Mouse (Mus musculus): ENCODE data around the gene Gp2. TPM values are rescaled to one million over a fixed set of nuclear protein-coding genes. Genes with fewer than 3 reads are reported as not detected.

The Gp2 gene
- total RNA-seq (2021) = not detected
- 0.08 TPM in 1 of 2 replicates, not detected in the other for polyA plus RNA-seq (2012; rRNA removed)
- long read RNA-seq = 0 reads

DNA sequence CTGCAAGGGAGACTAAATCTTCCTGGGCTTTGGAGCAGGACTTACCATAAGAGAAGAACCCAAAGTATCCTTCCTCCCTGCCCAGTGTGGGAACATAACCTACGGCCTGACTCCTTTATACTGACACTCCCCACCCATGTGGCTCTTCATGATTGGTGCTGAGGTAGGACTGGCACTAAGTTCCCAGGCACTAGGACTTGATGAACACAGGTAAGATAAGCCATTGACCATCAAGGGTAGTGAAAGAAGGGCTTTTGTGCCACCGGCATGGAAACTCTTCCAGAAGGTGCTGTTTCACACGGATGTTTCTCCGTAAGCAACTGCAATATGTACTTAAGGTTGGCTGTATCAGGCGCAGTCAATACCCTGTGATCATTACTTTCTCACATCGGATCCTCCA is at the start of gene Gp2:
Gp2 (minus strand) TSS at position 101 of the 400 bp plus-strand sequence.
- Histone ChIP-seq H3K27ac (no peak within 1 kb of the TSS), H3K36me3 (ENCODE audit: control insufficient read depth, insufficient read depth, low read length) (no peaks in the 10 kb centered on the region), H3K4me3 (no peak within 1 kb of the TSS), H3K79me2 (replicated peaks; ENCODE audit: control insufficient read depth, insufficient read depth, low read length) (no peaks in the 10 kb centered on the region), H3K4me1 (ENCODE audit: control insufficient read depth, insufficient read depth, low read length) (no peaks in the 10 kb centered on the region), H3K9ac (ENCODE audit: low read depth, low read length) (no peak within 1 kb of the TSS), H3K27me3 (ENCODE audit: control insufficient read depth, insufficient read depth, low read length) (no peaks in the 10 kb centered on the region)
- intact Hi-C loops (cut with DNase I) = no loop called here
- DNase-seq = no peak
- TF ChIP-seq POLR2A (IDR thresholded peaks at IDR 0.05; ENCODE audit: insufficient read depth, low read depth, low read length) (no peak), EP300 (IDR thresholded peaks at IDR 0.05; ENCODE audit: insufficient read depth, low read depth, low read length) (no peak), CTCF (IDR thresholded peaks at IDR 0.05) (no peak)
- WGBS = 84% methylated on average over 6 of the region's 6 CpGs

GRCm38 (mm10) chr7:119490041-119490780 is 31.1 kb upstream of the Gp2 start:
- no peak overlapping the region for H3K27ac ChIP-seq
- H3K36me3 ChIP-seq (ENCODE audit: control insufficient read depth, insufficient read depth, low read length) = no peaks in the 10 kb centered on the region
- no peaks in the 10 kb centered on the region for H3K4me1 ChIP-seq (ENCODE audit: control insufficient read depth, insufficient read depth, low read length)
- 72% methylated on average over 4 of the region's 4 CpGs for WGBS
- no peaks in the 10 kb centered on the region for H3K27me3 ChIP-seq (ENCODE audit: control insufficient read depth, insufficient read depth, low read length)
- no peak for TF ChIP-seq EP300 (IDR thresholded peaks at IDR 0.05; ENCODE audit: insufficient read depth, low read depth, low read length)
- no peak for TF ChIP-seq POLR2A (IDR thresholded peaks at IDR 0.05; ENCODE audit: insufficient read depth, low read depth, low read length)
- TF ChIP-seq CTCF (IDR thresholded peaks at IDR 0.05) = no peak
- H3K9ac ChIP-seq (ENCODE audit: low read depth, low read length) = no peak overlapping the region
- intact Hi-C loops (cut with DNase I) = no loop called here
- H3K79me2 ChIP-seq (replicated peaks; ENCODE audit: control insufficient read depth, insufficient read depth, low read length) = no peaks in the 10 kb centered on the region
- DNase-seq = no peak
- H3K4me3 ChIP-seq = no peak overlapping the region

GRCm38 (mm10) chr7:119486683-119487082 is 27.6 kb upstream of the Gp2 start:
- Histone ChIP-seq H3K4me1 (ENCODE audit: control insufficient read depth, insufficient read depth, low read length) (no peaks in the 10 kb centered on the region), H3K9ac (ENCODE audit: low read depth, low read length) (no peak overlapping the region), H3K36me3 (ENCODE audit: control insufficient read depth, insufficient read depth, low read length) (no peaks in the 10 kb centered on the region), H3K4me3 (no peak overlapping the region), H3K79me2 (replicated peaks; ENCODE audit: control insufficient read depth, insufficient read depth, low read length) (no peaks in the 10 kb centered on the region), H3K27ac (no peak overlapping the region), H3K27me3 (ENCODE audit: control insufficient read depth, insufficient read depth, low read length) (no peaks in the 10 kb centered on the region)
- intact Hi-C loops (cut with DNase I) = no loop called here
- 74% methylated on average over 5 of the region's 5 CpGs for WGBS
- DNase-seq = no peak
- TF ChIP-seq CTCF (IDR thresholded peaks at IDR 0.05) (no peak), POLR2A (IDR thresholded peaks at IDR 0.05; ENCODE audit: insufficient read depth, low read depth, low read length) (no peak), EP300 (IDR thresholded peaks at IDR 0.05; ENCODE audit: insufficient read depth, low read depth, low read length) (no peak)

DNA sequence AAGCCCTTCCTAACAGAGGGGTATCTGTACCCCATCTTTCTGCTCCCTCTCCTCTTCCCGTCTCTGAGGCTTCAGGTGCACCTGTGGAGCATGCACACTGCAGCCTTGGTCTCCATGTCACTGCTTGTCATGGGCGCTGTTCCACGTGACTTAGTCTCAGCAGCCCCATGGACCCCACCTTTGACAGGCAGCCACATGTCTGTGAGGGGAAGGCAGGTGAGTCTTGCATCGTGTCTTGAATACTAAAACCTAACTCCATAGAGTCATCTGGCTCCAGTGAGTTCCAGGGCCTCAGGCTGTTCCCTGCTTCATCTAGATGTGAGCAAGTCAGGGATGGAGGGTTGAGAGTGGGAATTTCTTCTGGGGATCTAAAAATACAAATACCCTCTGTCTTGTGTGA is 25.1 kb upstream of the Gp2 start:
- no peak overlapping the region for H3K4me3 ChIP-seq
- no peaks in the 10 kb centered on the region for H3K4me1 ChIP-seq (ENCODE audit: control insufficient read depth, insufficient read depth, low read length)
- H3K79me2 ChIP-seq (replicated peaks; ENCODE audit: control insufficient read depth, insufficient read depth, low read length) = no peaks in the 10 kb centered on the region
- intact Hi-C loops (cut with DNase I) = no loop called here
- H3K27me3 ChIP-seq (ENCODE audit: control insufficient read depth, insufficient read depth, low read length) = no peaks in the 10 kb centered on the region
- 68% methylated on average over 4 of the region's 4 CpGs for WGBS
- no peak overlapping the region for H3K27ac ChIP-seq
- no peak overlapping the region for H3K9ac ChIP-seq (ENCODE audit: low read depth, low read length)
- TF ChIP-seq POLR2A (IDR thresholded peaks at IDR 0.05; ENCODE audit: insufficient read depth, low read depth, low read length) (no peak), EP300 (IDR thresholded peaks at IDR 0.05; ENCODE audit: insufficient read depth, low read depth, low read length) (no peak), CTCF (IDR thresholded peaks at IDR 0.05) (no peak)
- no peak for DNase-seq
- H3K36me3 ChIP-seq (ENCODE audit: control insufficient read depth, insufficient read depth, low read length) = no peaks in the 10 kb centered on the region

DNA sequence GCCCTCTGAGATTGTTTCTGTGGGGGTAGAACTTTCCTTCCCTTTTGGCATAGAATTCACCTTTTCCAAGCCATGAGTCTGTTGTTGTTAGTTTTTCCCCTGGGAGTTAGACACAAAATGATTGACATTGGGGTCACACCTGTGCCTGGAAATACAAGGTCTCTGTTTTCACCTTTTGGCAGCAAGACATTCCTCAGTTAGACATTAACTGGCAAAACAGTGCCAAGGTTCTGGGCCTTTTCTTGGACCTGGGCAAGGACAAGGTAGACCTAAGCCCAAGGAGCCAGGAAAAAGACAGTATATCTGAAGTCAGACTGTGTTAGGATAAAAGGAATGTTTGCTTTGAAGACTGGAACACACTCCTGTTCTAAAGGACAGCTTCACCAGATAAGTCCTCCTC is 20.2 kb upstream of the Gp2 start, which contains the start of gene Umod:
Umod (minus strand) TSS at position 27 of the 400 bp plus-strand sequence.
- no peaks in the 10 kb centered on the region for H3K79me2 ChIP-seq (replicated peaks; ENCODE audit: control insufficient read depth, insufficient read depth, low read length)

More for the DNA sequence above, 20.2 kb upstream of the Gp2 start, which contains the start of gene Umod:
- Histone ChIP-seq H3K9ac (ENCODE audit: low read depth, low read length) (no peak within 1 kb of the TSS), H3K4me3 (no peak within 1 kb of the TSS), H3K27me3 (ENCODE audit: control insufficient read depth, insufficient read depth, low read length) (no peaks in the 10 kb centered on the region), H3K36me3 (ENCODE audit: control insufficient read depth, insufficient read depth, low read length) (no peaks in the 10 kb centered on the region), H3K4me1 (ENCODE audit: control insufficient read depth, insufficient read depth, low read length) (no peaks in the 10 kb centered on the region), H3K27ac (no peak within 1 kb of the TSS)
- intact Hi-C loops (cut with DNase I) = no loop called here
- no peak for TF ChIP-seq CTCF (IDR thresholded peaks at IDR 0.05)
- no peak for TF ChIP-seq POLR2A (IDR thresholded peaks at IDR 0.05; ENCODE audit: insufficient read depth, low read depth, low read length)
- no peak for TF ChIP-seq EP300 (IDR thresholded peaks at IDR 0.05; ENCODE audit: insufficient read depth, low read depth, low read length)
- DNase-seq = no peak

All from heart, adult 2 months (tissue).